Mouse (Mus musculus): Measurements from ENCODE around the gene Rbms3. TPM values are rescaled to one million over a fixed set of nuclear protein-coding genes. Genes with fewer than 3 reads are reported as not detected.

Gene Rbms3
- total and polyA plus RNA-seq, 2 experiments from 2014 or later, result 43.3 to 59.9 TPM

- Histone ChIP-seq H3K27ac (ENCODE audit: low read depth, low read length) (no peak overlapping the region), H3K4me3 (ENCODE audit: low read depth, low read length) (no peak overlapping the region), H3K36me3 (ENCODE audit: insufficient read depth, low read length) (no peaks in the 10 kb centered on the region), H3K9ac (replicated peaks; ENCODE audit: low read length, poor library complexity, severe bottlenecking) (no peak overlapping the region), H3K4me1 (ENCODE audit: insufficient read depth, low read length) (no peaks in the 10 kb centered on the region), H3K27me3 (ENCODE audit: insufficient read depth, low read length) (no peaks in the 10 kb centered on the region), H3K9me3 (ENCODE audit: low read length) (no peaks in the 10 kb centered on the region), H3K4me2 (ENCODE audit: low read depth, low read length, poor library complexity, severe bottlenecking) (no peak overlapping the region)
- no peak for DNase-seq (ENCODE audit: low spot score)
- WGBS, result 82% methylated on average over 4 of the region's 4 CpGs
- no peak for ATAC-seq (ENCODE audit: low FRiP score)
- no peak for TF ChIP-seq CTCF (IDR thresholded peaks at IDR 0.05)
Measured at GRCm38 (mm10) chr9:116909511-116909910, 720.2 kb downstream of the Rbms3 start.

GRCm38 (mm10) chr9:116906955-116907354 is 722.8 kb downstream of the Rbms3 start:
- no peak for DNase-seq (ENCODE audit: low spot score)
- Histone ChIP-seq H3K4me3 (ENCODE audit: low read depth, low read length) (no peak overlapping the region), H3K4me1 (ENCODE audit: insufficient read depth, low read length) (no peaks in the 10 kb centered on the region), H3K4me2 (ENCODE audit: low read depth, low read length, poor library complexity, severe bottlenecking) (no peak overlapping the region), H3K36me3 (ENCODE audit: insufficient read depth, low read length) (no peaks in the 10 kb centered on the region), H3K27me3 (ENCODE audit: insufficient read depth, low read length) (no peaks in the 10 kb centered on the region), H3K9ac (replicated peaks; ENCODE audit: low read length, poor library complexity, severe bottlenecking) (no peak overlapping the region), H3K27ac (ENCODE audit: low read depth, low read length) (no peak overlapping the region), H3K9me3 (ENCODE audit: low read length) (no peaks in the 10 kb centered on the region)
- TF ChIP-seq CTCF (IDR thresholded peaks at IDR 0.05), result peak; percentile 60
- 74% methylated on average over 4 of the region's 4 CpGs for WGBS
- no peak for ATAC-seq (ENCODE audit: low FRiP score)

- Histone ChIP-seq H3K36me3 (ENCODE audit: insufficient read depth, low read length) (no peaks in the 10 kb centered on the region), H3K4me3 (ENCODE audit: low read depth, low read length) (no peak overlapping the region), H3K9ac (replicated peaks; ENCODE audit: low read length, poor library complexity, severe bottlenecking) (no peak overlapping the region), H3K27ac (ENCODE audit: low read depth, low read length) (no peak overlapping the region), H3K4me1 (ENCODE audit: insufficient read depth, low read length) (no peaks in the 10 kb centered on the region), H3K9me3 (ENCODE audit: low read length) (no peaks in the 10 kb centered on the region), H3K27me3 (ENCODE audit: insufficient read depth, low read length) (no peaks in the 10 kb centered on the region), H3K4me2 (ENCODE audit: low read depth, low read length, poor library complexity, severe bottlenecking) (no peak overlapping the region)
- DNase-seq (ENCODE audit: low spot score) (peak; percentile 71), ATAC-seq (ENCODE audit: low FRiP score) (no peak)
- 38% methylated on average over 2 of the region's 2 CpGs for WGBS
- TF ChIP-seq CTCF (IDR thresholded peaks at IDR 0.05), result no peak
Measured at GRCm38 (mm10) chr9:116905646-116906045, 724.1 kb downstream of the Rbms3 start.

GRCm38 (mm10) chr9:116903304-116903993 is 726.3 kb downstream of the Rbms3 start:
- no peak overlapping the region for H3K4me2 ChIP-seq (ENCODE audit: low read depth, low read length, poor library complexity, severe bottlenecking)
- no peaks in the 10 kb centered on the region for H3K9me3 ChIP-seq (ENCODE audit: low read length)
- no peak overlapping the region for H3K27ac ChIP-seq (ENCODE audit: low read depth, low read length)
- H3K4me1 ChIP-seq (ENCODE audit: insufficient read depth, low read length), result no peaks in the 10 kb centered on the region
- H3K27me3 ChIP-seq (ENCODE audit: insufficient read depth, low read length), result no peaks in the 10 kb centered on the region
- WGBS, result 60% methylated on average over 11 of the region's 11 CpGs
- H3K9ac ChIP-seq (replicated peaks; ENCODE audit: low read length, poor library complexity, severe bottlenecking), result no peak overlapping the region
- ATAC-seq (ENCODE audit: low FRiP score) (no peak), DNase-seq (ENCODE audit: low spot score) (peak; percentile 24)
- no peaks in the 10 kb centered on the region for H3K36me3 ChIP-seq (ENCODE audit: insufficient read depth, low read length)
- no peak overlapping the region for H3K4me3 ChIP-seq (ENCODE audit: low read depth, low read length)
- no peak for TF ChIP-seq CTCF (IDR thresholded peaks at IDR 0.05)

GRCm38 (mm10) chr9:116899403-116899802 is 730.3 kb downstream of the Rbms3 start:
- TF ChIP-seq CTCF (IDR thresholded peaks at IDR 0.05), result no peak
- H3K9ac ChIP-seq (replicated peaks; ENCODE audit: low read length, poor library complexity, severe bottlenecking), result no peak overlapping the region
- H3K4me1 ChIP-seq (ENCODE audit: insufficient read depth, low read length), result no peaks in the 10 kb centered on the region
- H3K9me3 ChIP-seq (ENCODE audit: low read length), result no peaks in the 10 kb centered on the region
- H3K36me3 ChIP-seq (ENCODE audit: insufficient read depth, low read length), result no peaks in the 10 kb centered on the region
- H3K4me2 ChIP-seq (ENCODE audit: low read depth, low read length, poor library complexity, severe bottlenecking), result no peak overlapping the region
- WGBS, result 85% methylated on average over 15 of the region's 15 CpGs
- DNase-seq (ENCODE audit: low spot score) (no peak), ATAC-seq (ENCODE audit: low FRiP score) (no peak)
- no peaks in the 10 kb centered on the region for H3K27me3 ChIP-seq (ENCODE audit: insufficient read depth, low read length)
- no peak overlapping the region for H3K27ac ChIP-seq (ENCODE audit: low read depth, low read length)
- H3K4me3 ChIP-seq (ENCODE audit: low read depth, low read length), result no peak overlapping the region

- 89% methylated on average over 9 of the region's 9 CpGs for WGBS
- Histone ChIP-seq H3K4me1 (ENCODE audit: insufficient read depth, low read length) (0 out of 2 replicates have a peak, but pooled peaks cover 1% of the 10 kb centered on the region), H3K4me2 (ENCODE audit: low read depth, low read length, poor library complexity, severe bottlenecking) (no peak overlapping the region), H3K27me3 (ENCODE audit: insufficient read depth, low read length) (no peaks in the 10 kb centered on the region), H3K4me3 (ENCODE audit: low read depth, low read length) (no peak overlapping the region), H3K9me3 (ENCODE audit: low read length) (no peaks in the 10 kb centered on the region), H3K36me3 (ENCODE audit: insufficient read depth, low read length) (no peaks in the 10 kb centered on the region), H3K9ac (replicated peaks; ENCODE audit: low read length, poor library complexity, severe bottlenecking) (no peak overlapping the region), H3K27ac (ENCODE audit: low read depth, low read length) (no peak overlapping the region)
- no peak for DNase-seq (ENCODE audit: low spot score)
- ATAC-seq (ENCODE audit: low FRiP score), result no peak
- TF ChIP-seq CTCF (IDR thresholded peaks at IDR 0.05), result no peak
Measured at GRCm38 (mm10) chr9:116886973-116887680, 742.6 kb downstream of the Rbms3 start.

Data from midbrain, postnatal 0 days (tissue).